Mouse (Mus musculus): ENCODE results near the gene Marc1.

DNA sequence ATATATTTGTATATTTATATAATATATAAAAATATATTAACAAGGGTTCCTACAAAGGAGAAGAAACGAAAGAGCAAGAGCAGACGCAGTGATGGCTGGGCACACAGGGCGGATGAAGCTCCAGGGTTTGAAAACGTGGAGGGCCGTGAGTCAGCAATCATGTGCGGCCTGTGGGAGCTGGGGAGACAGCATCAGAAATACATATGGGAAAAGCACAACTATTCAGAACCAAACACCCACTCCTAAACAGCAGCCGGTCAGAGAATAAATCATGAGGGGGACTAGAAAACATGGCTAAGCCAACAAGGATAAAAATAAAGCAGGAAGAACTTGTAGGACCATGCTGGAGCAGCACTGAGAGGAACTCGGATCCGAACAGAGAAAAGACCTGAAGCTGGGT, 46.1 kb upstream of the Marc1 start:
- TF ChIP-seq GATA1 (IDR thresholded peaks at IDR 0.05; ENCODE audit: low read length) (no peak), TAL1 (IDR thresholded peaks at IDR 0.05; ENCODE audit: low read length) (no peak)
